Mouse (Mus musculus) liver, adult 2 months (tissue): ENCODE results near the gene Pink1. TPM values are rescaled to one million over a fixed set of nuclear protein-coding genes. Genes with fewer than 3 reads are reported as not detected.

ENCODE experiments used
- DNase-seq: peaks from one replicate; pipeline ENCODE4 v3.0.0-alpha.2; 2011; ENCODE audit warnings: low read depth, low spot score; ENCODE audit errors: extremely low read depth
- H3K27ac ChIP-seq: fragments of 200-500 bp; replicated peaks from 2 replicates; pipeline ENCODE4 v1.5.1; 2012; ENCODE audit warnings: low read depth, mild to moderate bottlenecking, control low read depth, inconsistent platforms, low read length; ENCODE audit not compliant: insufficient read depth
- H3K27me3 ChIP-seq: fragments of 200-500 bp; 2 replicates; pipeline ENCODE4 v1.6.1; 2012; ENCODE audit warnings: mild to moderate bottlenecking, moderate library complexity, low read length, inconsistent platforms; ENCODE audit not compliant: control insufficient read depth, insufficient read depth
- H3K36me3 ChIP-seq: fragments of 200-500 bp; 2 replicates; pipeline ENCODE4 v1.6.1; 2012; ENCODE audit warnings: low read length, inconsistent platforms; ENCODE audit not compliant: control insufficient read depth, insufficient read depth
- H3K4me1 ChIP-seq: fragments of 200-500 bp; 2 replicates; pipeline ENCODE4 v1.6.1; 2011; ENCODE audit warnings: low read length; ENCODE audit not compliant: control insufficient read depth, insufficient read depth
- H3K4me3 ChIP-seq: fragments of 200-500 bp; 2 replicates; pipeline ENCODE4 v1.5.1; 2011; ENCODE audit warnings: low read depth, mild to moderate bottlenecking, control low read depth, low read length, moderate library complexity; ENCODE audit not compliant: insufficient read depth
- H3K79me2 ChIP-seq: fragments of 200-500 bp; 2 replicates; pipeline ENCODE4 v1.6.1; 2012; ENCODE audit warnings: inconsistent platforms, mild to moderate bottlenecking, low read length, moderate library complexity; ENCODE audit not compliant: control insufficient read depth, insufficient read depth
- H3K9ac ChIP-seq: fragments of 200-500 bp; 2 replicates; pipeline ENCODE4 v1.6.1; 2012; ENCODE audit warnings: low read depth, mild to moderate bottlenecking, control low read depth, inconsistent platforms, low read length
- CTCF ChIP-seq: fragments of 200-500 bp; IDR thresholded peaks from 2 replicates; pipeline ENCODE4 v1.5.1; 2011; ENCODE audit warnings: low read depth, low read length, control low read depth
- POLR2A ChIP-seq: fragments of 200-500 bp; IDR thresholded peaks from 2 replicates; pipeline ENCODE4 v1.6.1; 2011; ENCODE audit warnings: low read length, control low read depth; ENCODE audit not compliant: insufficient read depth; ENCODE audit errors: extremely low read depth
- WGBS: fragments of 180-500 bp; shearing (Covaris S2); methylation state at CpG from one replicate; pipeline ENCODE4 v1.1.7; 2018; 5-methylcytosine and 5-hydroxymethylcytosine counted together
- polyA plus RNA-seq: library from polyadenylated mRNA; depleted of rRNA; stranded (reverse); fragments of >200 nt; gene quantifications from 2 replicates; pipeline ENCODE4 v1.2.3, GENCODE M21; 2012
- total RNA-seq: library from RNA; depleted of rRNA; stranded (reverse); fragments of >200 nt; gene quantifications from 2 replicates; pipeline ENCODE4 v1.2.3, GENCODE M21; 2014

Pink1 gene
- total and polyA plus RNA-seq, 2 experiments, result 134 to 192 TPM

- no peak for DNase-seq
- no peak overlapping the region for H3K9ac ChIP-seq
- peaks cover 2% of the 10 kb centered on the region; the same call in 1 of the 2 replicates for H3K79me2 ChIP-seq
- TF ChIP-seq POLR2A (no peak), CTCF (peak; percentile 44)
- no peak overlapping the region for H3K4me3 ChIP-seq
- peaks cover 16% of the 10 kb centered on the region for H3K36me3 ChIP-seq
- H3K27ac ChIP-seq, result no peak overlapping the region
- peaks cover 5% of the 10 kb centered on the region; the same call in 1 of the 2 replicates for H3K4me1 ChIP-seq
- H3K27me3 ChIP-seq, result no peaks in the 10 kb centered on the region
- WGBS, result 96% methylated on average over 6 of the region's 6 CpGs
Measured at GRCm38 (mm10) chr4:138316369-138316768, 9.7 kb downstream of the Pink1 start.

- TF ChIP-seq CTCF (peak; percentile 66), POLR2A (no peak)
- DNase-seq, result no peak
- Histone ChIP-seq H3K4me1 (peaks cover 5% of the 10 kb centered on the region; the same call in 1 of the 2 replicates), H3K27ac (no peak overlapping the region), H3K36me3 (peaks cover 16% of the 10 kb centered on the region), H3K79me2 (peaks cover 2% of the 10 kb centered on the region; the same call in 1 of the 2 replicates), H3K9ac (no peak overlapping the region), H3K4me3 (no peak overlapping the region), H3K27me3 (no peaks in the 10 kb centered on the region)
- 76% methylated on average over 9 of the region's 9 CpGs for WGBS
Measured at GRCm38 (mm10) chr4:138315781-138316180, 10.3 kb downstream of the Pink1 start.

DNA sequence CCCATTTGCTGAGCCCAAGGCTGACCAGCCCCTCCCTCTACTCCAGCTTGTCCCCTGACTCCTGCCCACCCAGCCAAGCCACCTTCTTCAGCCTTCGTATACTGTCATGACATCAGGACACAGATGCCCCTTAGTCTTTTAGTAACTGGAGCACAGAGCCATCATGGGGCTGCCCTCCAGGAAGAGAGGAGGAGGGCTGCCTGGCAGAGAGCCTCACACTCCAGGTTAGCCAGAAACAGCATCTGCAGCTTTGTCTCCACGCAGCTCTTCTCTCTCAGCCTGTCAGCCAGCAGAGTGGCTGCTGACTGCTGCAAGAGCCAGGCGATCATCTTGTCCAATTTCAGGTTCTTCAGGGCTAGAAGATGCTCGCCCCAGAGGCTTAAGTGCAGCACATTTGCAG, 12.3 kb downstream of the Pink1 start:
- TF ChIP-seq POLR2A (no peak), CTCF (no peak)
- 95% methylated on average over 4 of the region's 4 CpGs for WGBS
- Histone ChIP-seq H3K4me1 (no peaks in the 10 kb centered on the region; the same call in 1 of the 2 replicates), H3K36me3 (peaks cover 16% of the 10 kb centered on the region), H3K9ac (no peak overlapping the region), H3K4me3 (no peak overlapping the region), H3K79me2 (peaks cover 2% of the 10 kb centered on the region; the same call in 1 of the 2 replicates), H3K27ac (no peak overlapping the region), H3K27me3 (no peaks in the 10 kb centered on the region)
- no peak for DNase-seq

- H3K27me3 ChIP-seq, result no peaks in the 10 kb centered on the region
- no peak for TF ChIP-seq CTCF
- TF ChIP-seq POLR2A, result no peak
- DNase-seq, result no peak
- no peak overlapping the region for H3K9ac ChIP-seq
- H3K79me2 ChIP-seq, result peaks cover 2% of the 10 kb centered on the region; the same call in 1 of the 2 replicates
- peaks cover 16% of the 10 kb centered on the region for H3K36me3 ChIP-seq
- WGBS, result 87% methylated on average over 11 of the region's 11 CpGs
- no peak overlapping the region for H3K27ac ChIP-seq
- no peak overlapping the region for H3K4me3 ChIP-seq
- H3K4me1 ChIP-seq, result no peaks in the 10 kb centered on the region
Measured at GRCm38 (mm10) chr4:138313021-138313420, 13.1 kb downstream of the Pink1 start.

GRCm38 (mm10) chr4:138312105-138312504, 14.0 kb downstream of the Pink1 start:
- H3K9ac ChIP-seq, result no peak overlapping the region
- no peaks in the 10 kb centered on the region for H3K27me3 ChIP-seq
- WGBS, result 80% methylated on average over 3 of the region's 3 CpGs
- peaks cover 1% of the 10 kb centered on the region; the same call in 1 of the 2 replicates for H3K79me2 ChIP-seq
- no peak for DNase-seq
- TF ChIP-seq POLR2A, result no peak
- no peak for TF ChIP-seq CTCF
- H3K4me1 ChIP-seq, result no peaks in the 10 kb centered on the region
- H3K27ac ChIP-seq, result no peak overlapping the region
- H3K36me3 ChIP-seq, result peaks cover 14% of the 10 kb centered on the region
- no peak overlapping the region for H3K4me3 ChIP-seq

- TF ChIP-seq CTCF (peak; percentile 93), POLR2A (no peak)
- Histone ChIP-seq H3K36me3 (peaks cover 9% of the 10 kb centered on the region), H3K27ac (no peak overlapping the region), H3K4me1 (no peaks in the 10 kb centered on the region), H3K4me3 (no peak overlapping the region), H3K27me3 (no peaks in the 10 kb centered on the region), H3K79me2 (no peaks in the 10 kb centered on the region), H3K9ac (no peak overlapping the region)
- 56% methylated on average over 8 of the region's 8 CpGs for WGBS
- peak; percentile 30 for DNase-seq
Measured at GRCm38 (mm10) chr4:138311595-138311994, 14.5 kb downstream of the Pink1 start.
